Mouse (Mus musculus) lung, adult 2 months (tissue): Measurements from ENCODE around the gene Cyp3a41b.
"Not testable (repeated sequence)": the region's sequence is repeated elsewhere in the genome, so short reads cannot be mapped to it uniquely, and the experiment has no call there.

ENCODE experiments used
- CTCF ChIP-seq: fragments of 200-500 bp; IDR thresholded peaks from 2 replicates; pipeline ENCODE4 v1.5.1; 2011; ENCODE audit warnings: mild to moderate bottlenecking, low read length, control low read depth; ENCODE audit not compliant: insufficient read depth
- POLR2A ChIP-seq: fragments of 200-500 bp; IDR thresholded peaks from 2 replicates; pipeline ENCODE4 v1.6.1; 2011; ENCODE audit warnings: low read depth, mild to moderate bottlenecking, control low read depth, low read length, borderline replicate concordance; ENCODE audit errors: extremely low read depth

GRCm38 (mm10) chr5:145597851-145598250, 13.3 kb upstream of the Cyp3a41b start:
- not testable (repeated sequence) for TF ChIP-seq POLR2A, CTCF
